Mouse (Mus musculus) left cerebral cortex, adult 9 months (tissue): ENCODE results near the gene Ascc1.
A peak's percentile ranks its signal among the peaks of the same experiment; 100 is the strongest.

Experiments
- DNase-seq, 2 experiments: peaks; one replicate each; pipeline ENCODE4 v3.0.0; 2022; ENCODE audit warnings: low spot score in 2 of 2

Gene Ascc1

DNA sequence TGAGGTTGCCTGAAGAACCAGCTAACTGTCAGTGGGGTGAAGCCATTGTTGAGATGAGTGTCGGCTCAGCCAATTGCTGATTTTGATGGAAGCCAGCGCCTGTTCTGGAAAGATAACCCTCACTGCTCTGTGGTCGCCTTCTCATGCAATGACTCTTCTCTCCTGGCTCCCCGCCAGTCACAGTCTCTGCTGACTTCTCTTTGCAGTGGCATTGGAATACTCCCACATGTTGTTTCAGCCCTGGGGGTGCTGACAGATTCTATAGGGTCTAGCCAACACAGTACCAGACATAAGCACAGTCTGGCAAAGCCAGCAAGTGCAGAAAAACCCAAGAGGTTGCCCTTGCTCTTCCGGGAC, 75.9 kb downstream of the Ascc1 start:
- DNase-seq: peak in 1 of 2 experiments; percentile 48

DNA sequence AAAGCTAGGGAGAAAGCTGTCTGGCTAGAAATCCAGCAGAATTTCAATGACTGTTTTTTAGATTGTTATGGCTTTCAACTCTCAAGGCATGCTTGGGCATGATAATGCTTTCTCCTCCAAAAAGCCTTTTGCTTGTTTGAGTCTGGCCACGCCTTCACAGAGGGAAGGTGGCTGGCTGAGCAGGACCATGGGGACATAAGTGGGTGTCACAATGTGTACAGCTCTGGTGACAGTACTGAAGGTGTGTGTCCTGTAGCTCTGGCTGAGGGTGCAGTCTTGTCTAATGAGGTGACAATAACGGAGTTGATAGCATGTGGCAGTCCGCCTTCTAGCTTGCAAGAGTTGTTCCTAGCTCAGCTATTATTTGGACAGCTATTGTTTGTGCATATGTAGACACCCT, 77.6 kb downstream of the Ascc1 start:
- DNase-seq: no peak

GRCm38 (mm10) chr10:60080601-60080981, 78.0 kb downstream of the Ascc1 start:
- DNase-seq: no peak

DNA sequence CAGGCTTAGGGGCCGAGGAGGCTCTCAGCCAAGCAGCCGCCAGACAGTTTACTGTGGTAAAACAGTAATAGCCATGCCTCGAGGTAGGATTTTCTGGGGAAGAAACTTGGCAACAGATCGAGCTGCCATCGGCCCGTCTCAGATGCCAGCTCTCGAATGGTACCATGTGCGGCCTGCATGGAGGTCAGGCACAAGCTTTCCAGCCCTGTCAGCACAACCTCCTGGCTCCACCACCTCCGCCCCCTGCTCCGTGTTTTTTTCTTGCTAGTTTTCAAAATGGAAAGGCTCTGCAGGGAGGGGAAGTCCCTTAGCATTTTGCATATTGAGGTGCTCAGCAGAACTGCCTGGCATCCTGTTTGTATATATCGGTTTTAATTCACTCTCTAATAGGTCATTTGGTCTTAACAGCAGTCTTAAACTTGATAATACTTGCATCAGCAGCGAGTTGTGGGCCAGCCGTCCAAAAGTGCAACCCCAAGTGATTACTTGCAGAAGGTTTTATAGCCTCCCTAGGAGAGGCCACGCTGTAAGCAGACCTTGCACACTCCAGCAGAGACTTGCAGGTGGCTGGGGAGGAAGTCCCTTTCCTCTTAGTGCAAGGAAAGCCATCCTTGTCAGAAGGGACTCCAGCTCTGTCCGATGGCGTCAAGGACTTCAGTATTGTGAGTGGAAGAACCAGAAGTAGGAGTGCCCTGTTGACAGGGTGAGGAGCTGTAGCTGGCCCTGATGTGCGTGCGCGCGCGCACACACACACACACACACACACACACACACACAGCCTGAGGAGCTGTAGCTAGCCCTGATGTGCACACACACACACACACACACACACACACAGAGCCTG, 78.6 kb downstream of the Ascc1 start:
- no peak for DNase-seq

GRCm38 (mm10) chr10:60081905-60082304, 79.3 kb downstream of the Ascc1 start:
- peak; percentile 31 to 37 for DNase-seq

- DNase-seq: no peak
Observed at GRCm38 (mm10) chr10:60084065-60084464, 81.5 kb downstream of the Ascc1 start.

DNA sequence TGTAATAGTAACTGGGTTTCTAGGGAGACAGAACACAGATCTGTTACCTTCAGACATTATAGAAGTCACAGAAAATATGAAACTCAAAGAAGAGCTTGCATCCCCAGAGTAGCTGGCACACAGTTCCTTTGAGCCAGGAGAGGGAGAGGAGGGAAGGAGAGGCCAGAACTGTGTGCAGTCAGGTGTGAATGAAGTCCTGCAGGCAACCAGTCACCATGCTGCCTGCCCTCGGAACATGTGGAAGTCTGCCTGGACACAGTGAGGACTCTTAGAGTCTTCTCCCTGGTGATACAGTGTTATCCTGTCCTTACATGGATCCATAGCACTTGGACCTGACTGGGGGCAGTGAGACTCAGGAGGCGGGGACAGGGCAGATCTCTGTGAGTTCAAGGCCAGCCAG, 89.7 kb downstream of the Ascc1 start:
- no peak for DNase-seq

DNA sequence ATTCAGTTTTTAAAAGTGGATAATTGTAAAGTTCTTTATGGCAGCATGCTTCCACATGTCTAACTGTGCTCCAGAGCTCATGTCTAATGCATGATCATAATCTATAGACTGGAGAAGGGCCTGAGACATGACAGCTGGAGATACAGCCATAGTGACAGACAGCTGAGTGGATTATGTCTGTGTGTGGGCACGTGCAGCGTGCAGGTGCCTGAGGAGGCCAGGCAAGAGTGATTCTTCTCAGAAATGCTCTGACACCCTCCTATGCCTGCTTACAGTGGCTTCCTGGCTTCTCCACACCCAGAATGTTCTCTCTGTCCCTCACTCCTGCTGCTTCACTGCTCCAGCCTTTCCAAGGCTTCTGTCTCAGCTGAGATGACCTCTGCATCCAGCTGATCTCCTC, 91.1 kb downstream of the Ascc1 start:
- DNase-seq: no peak

DNA sequence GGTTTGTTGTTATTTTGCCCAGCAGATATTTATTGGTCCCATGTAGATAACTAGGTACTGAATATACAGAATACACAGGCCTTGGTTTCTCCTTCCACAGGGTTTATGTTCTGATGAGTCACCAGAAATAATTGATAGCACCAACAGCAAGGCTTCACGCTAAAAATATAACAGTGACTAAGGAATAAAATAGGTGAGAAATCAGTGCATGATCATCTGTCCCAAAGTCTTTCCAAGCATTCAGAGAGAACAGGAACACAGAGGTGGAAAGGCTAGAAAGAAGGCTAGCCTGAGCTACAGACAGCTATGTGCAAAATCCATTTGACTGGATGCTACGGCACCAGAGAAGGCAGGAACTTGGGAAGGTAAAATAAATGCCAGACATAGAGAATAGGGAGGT, 93.0 kb downstream of the Ascc1 start:
- DNase-seq: no peak

DNA sequence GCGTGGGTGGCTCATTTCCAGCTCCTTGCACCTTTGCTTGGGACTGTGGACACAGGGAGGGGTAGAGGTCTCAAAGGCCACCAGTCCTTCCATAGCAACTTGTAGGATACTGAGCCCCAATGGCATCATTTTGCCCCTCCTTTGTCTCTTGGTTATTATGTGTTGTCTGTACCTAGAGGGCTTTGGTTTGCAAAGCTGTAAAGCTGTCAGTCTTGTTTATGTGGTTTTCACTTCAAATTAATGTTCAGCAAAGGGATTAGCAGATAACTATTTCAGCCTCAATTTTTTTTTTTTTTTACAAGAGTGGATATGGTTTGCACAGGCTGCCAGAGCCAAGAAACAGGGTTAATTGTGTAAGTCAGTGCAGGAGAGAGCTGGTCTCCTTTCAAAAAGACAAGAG, 93.7 kb downstream of the Ascc1 start:
- DNase-seq: no peak

- DNase-seq: no peak
Observed at GRCm38 (mm10) chr10:60097146-60097545, 94.5 kb downstream of the Ascc1 start.

GRCm38 (mm10) chr10:60097774-60098173, 95.2 kb downstream of the Ascc1 start:
- DNase-seq: no peak

DNA sequence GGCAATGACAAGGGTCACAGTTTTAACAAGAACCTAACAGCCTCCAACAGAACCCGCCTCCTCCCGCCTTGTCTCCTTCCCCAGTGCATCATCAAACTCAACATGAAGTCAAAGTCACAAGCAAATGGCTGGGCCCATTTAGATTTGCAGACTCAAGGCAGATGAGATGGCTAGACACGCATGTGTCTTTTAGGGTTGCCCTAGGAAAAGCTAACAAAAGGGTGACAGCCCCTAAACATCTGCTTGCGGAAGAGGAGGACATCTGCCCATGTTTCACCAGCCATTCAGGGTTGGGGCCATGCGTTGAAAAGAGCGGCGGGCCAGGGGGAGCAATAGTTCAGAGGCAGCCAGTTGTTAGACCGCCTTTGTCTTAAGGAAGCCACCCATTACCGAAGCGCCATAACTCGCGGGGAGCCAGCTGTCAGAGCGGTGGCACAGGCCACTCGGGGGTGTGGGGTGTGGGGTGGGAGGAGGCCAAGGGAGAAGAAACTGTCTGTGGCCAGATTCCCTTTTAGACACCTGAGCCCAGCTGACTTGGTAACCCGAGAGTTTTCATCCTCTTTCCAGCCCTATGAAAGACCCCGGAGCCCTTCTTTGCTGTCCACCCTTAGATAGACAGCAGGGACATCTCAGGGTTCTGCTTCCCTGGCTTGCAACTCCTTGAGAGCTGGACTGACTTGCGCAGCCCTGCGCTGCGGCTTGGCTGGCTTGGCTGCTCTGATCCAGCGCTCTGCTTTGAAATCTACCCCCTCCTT, 103.0 kb downstream of the Ascc1 start:
- DNase-seq: no peak

DNA sequence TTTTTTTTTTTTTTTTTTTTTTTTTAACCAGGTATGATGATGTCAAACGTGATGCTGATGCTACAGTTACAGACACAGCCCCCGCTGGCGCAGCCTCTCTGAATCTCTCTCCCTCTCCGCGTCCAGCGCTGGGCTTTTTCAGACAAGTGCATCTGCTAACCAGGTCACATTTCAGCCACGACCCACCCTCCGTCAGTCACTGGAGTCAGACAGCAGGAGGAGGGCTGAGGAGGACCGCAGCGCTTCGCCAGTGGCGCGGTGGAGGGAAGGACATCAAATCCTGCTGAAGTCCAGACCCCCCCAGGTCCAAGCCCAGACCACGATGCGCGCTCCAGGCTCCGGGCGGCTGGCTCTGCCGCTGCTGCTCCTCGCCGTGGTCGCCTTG, 103.5 kb downstream of the Ascc1 start, which contains the start of gene Spock2:
Spock2 (plus strand) TSS at position 74 of the 385 bp plus-strand sequence.
- peak in 1 of 2 experiments; percentile 80 for DNase-seq

GRCm38 (mm10) chr10:60106531-60107186, 104.1 kb downstream of the Ascc1 start:
- DNase-seq: no peak

DNA sequence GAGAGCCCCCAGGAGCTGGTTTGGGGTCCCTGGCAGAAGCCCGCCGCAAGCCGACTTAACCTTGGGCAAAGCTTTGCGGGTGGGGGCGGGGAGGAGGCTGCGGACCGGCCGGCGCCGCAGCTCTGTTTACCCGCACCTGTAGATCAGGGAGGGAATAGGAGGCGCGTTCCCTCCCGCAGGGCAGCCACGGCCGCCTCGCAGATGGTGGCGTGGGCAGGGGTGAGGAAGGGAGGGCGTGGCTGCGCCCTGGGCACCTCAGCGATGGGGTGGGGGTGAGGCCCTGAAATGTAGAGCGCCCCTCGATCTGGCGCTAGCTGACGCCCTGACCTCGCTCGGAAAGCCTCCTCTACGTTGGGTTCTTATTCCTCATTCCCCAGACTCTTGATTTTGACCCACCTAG, 104.8 kb downstream of the Ascc1 start:
- DNase-seq: no peak

DNA sequence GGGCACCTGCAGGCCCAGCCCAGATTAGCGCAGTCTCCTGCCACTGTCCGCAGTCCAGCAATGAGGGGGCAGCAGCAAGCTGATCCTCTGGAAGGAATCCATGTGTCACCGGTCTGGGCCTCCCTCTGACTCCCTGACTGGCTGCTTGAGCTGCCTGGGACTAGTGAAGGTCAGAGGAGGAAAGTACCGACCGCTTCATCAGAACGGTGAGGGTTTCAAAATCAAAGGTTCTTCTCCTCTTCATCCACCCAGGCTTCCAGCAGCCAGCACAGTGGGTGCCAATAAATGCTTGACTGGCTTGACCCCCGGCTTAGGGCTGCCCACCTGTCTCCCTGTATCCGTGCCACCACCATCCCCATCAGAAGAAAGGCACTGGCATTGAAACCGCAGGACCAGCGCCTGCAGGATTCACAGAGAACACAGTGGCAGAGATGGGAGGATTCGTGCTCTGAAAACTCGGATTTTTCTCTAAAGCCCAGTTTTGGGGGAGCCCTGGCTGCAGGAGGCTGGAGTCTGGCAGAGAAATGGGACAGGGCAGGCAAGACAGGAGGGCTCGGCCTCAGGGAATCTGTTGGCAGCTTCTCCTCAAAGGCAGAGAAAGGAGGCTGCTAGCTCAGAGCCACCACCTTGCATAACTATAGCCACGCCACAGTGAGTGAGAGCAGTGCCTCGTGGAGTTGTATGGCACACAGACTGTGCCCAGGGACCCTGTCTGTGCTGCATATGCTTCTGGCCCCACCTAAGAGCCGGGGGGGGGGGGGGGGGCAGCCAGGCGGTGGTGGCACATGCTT, 105.9 kb downstream of the Ascc1 start:
- DNase-seq: no peak

- no peak for DNase-seq
Observed at GRCm38 (mm10) chr10:60109336-60109735, 106.7 kb downstream of the Ascc1 start.

DNA sequence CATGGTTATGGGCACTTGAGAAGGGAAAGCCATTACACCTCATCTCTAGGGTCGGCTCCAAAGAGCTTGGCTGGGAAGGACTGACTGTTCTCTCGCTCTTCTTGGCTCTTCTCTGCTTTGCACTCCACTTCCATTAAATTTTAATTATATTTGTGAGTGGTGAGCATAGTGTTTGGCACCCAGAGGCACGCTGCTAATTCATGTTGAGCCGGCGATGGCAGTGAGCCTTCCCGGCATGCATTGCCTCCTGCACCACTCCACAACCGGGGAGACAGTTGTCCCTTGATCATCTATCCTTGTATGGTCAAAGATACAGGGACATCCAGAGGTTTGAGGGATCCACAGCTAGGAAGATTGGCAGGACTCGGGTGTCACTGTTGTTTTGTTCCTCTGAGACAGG, 107.4 kb downstream of the Ascc1 start:
- DNase-seq: no peak

- no peak for DNase-seq
Observed at GRCm38 (mm10) chr10:60110908-60111475, 108.4 kb downstream of the Ascc1 start.

DNA sequence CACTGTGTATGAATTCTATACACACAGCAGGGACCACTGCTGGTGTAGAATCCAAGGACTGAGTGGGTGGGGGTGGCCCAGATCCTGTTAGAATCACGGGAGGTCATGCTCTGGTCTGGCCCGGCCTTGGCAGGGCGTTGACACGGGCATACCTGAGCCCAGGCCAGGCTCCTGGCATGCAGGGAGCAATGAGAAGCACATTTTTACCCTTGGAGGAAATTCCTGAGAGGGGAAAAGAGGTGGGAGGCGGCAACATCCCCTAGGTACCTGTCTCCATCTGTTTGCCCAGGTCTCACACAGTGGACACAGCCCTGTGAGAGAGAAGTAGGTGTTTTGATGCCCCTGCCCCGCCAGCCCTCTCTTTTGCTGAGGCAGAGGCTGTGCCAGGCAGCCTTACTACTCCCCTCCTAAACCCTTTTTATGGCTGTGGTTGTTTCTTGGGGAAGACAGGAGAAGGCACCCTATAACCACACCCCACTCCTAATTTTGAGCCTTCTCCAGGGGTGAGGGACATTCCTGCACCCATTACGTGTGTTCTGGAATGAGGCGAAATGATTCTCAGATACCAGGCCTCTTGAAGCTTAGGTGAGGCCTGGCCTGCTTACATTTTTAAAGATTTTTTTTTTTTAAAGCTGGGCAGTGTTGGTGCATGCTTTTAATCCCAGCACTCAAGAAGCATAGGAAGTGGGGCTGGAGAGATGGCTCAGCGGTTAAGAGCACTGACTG, 111.5 kb downstream of the Ascc1 start:
- no peak for DNase-seq
